Mouse (Mus musculus) intestine, embryonic 14.5 days (tissue): Measurements from ENCODE around the gene Rnf34. TPM values are rescaled to one million over a fixed set of nuclear protein-coding genes. Genes with fewer than 3 reads are reported as not detected.

Experiments used
- ATAC-seq: fragments of 200-750 bp; cut with Nextera tagmentation; replicated peaks from 2 replicates; pipeline ENCODE4 v1.8.0; 2017; ENCODE audit warnings: low read depth, moderate number of reproducible peaks, moderate TSS enrichment, moderate library complexity; ENCODE audit not compliant: low FRiP score, low TSS enrichment
- DNase-seq: peaks from one replicate; pipeline ENCODE4 v3.0.0-alpha.2; 2018; ENCODE audit warnings: low spot score
- H3K27ac ChIP-seq: fragments of 300-500 bp; sonication (generic); 2 replicates; pipeline ENCODE4 v1.5.1; 2014; ENCODE audit warnings: low read depth, mild to moderate bottlenecking, control low read depth
- H3K27me3 ChIP-seq: fragments of 300-500 bp; sonication (generic); replicated peaks from 2 replicates; pipeline ENCODE4 v1.6.1; 2014; ENCODE audit warnings: low read length, control low read depth; ENCODE audit not compliant: control insufficient read depth, insufficient read depth
- H3K36me3 ChIP-seq: fragments of 300-500 bp; sonication (generic); 2 replicates; pipeline ENCODE4 v1.6.1; 2014; ENCODE audit warnings: low read length, control low read depth; ENCODE audit not compliant: control insufficient read depth, insufficient read depth
- H3K4me1 ChIP-seq: fragments of 300-500 bp; sonication (generic); replicated peaks from 2 replicates; pipeline ENCODE4 v1.6.1; 2014; ENCODE audit warnings: low read length, control low read depth, mixed read lengths; ENCODE audit not compliant: control insufficient read depth, insufficient read depth
- H3K4me2 ChIP-seq: fragments of 300-500 bp; sonication (generic); 2 replicates; pipeline ENCODE4 v1.6.1; 2014; ENCODE audit warnings: low read length
- H3K4me3 ChIP-seq: fragments of 300-500 bp; sonication (generic); 2 replicates; pipeline ENCODE4 v1.5.1; 2014; ENCODE audit warnings: low read depth, low read length, control low read depth, mixed read lengths
- H3K9ac ChIP-seq: fragments of 300-500 bp; sonication (generic); 2 replicates; pipeline ENCODE4 v1.6.1; 2014; ENCODE audit warnings: mild to moderate bottlenecking, low read length
- H3K9me3 ChIP-seq: fragments of 300-500 bp; sonication (generic); 2 replicates; pipeline ENCODE4 v1.6.1; 2016; ENCODE audit warnings: low read length, control low read depth; ENCODE audit not compliant: control insufficient read depth
- WGBS: fragments of 180-500 bp; shearing (Covaris S2); extraction: QIAGEN DNeasy Blood & Tissue Kit; methylation state at CpG from one replicate; pipeline ENCODE4 v1.1.7; 2014; 5-methylcytosine and 5-hydroxymethylcytosine counted together
- polyA plus RNA-seq: library from polyadenylated mRNA; unstranded; fragments of >200 nt; fragmentation: Nextera tagmentation; extraction: Ambion mirVana; gene quantifications from 2 replicates; pipeline ENCODE4 v1.2.1, GENCODE M21; 2014

The Rnf34 gene
- polyA plus RNA-seq, 1 experiment from 2014 or later, result 31.8 TPM

DNA sequence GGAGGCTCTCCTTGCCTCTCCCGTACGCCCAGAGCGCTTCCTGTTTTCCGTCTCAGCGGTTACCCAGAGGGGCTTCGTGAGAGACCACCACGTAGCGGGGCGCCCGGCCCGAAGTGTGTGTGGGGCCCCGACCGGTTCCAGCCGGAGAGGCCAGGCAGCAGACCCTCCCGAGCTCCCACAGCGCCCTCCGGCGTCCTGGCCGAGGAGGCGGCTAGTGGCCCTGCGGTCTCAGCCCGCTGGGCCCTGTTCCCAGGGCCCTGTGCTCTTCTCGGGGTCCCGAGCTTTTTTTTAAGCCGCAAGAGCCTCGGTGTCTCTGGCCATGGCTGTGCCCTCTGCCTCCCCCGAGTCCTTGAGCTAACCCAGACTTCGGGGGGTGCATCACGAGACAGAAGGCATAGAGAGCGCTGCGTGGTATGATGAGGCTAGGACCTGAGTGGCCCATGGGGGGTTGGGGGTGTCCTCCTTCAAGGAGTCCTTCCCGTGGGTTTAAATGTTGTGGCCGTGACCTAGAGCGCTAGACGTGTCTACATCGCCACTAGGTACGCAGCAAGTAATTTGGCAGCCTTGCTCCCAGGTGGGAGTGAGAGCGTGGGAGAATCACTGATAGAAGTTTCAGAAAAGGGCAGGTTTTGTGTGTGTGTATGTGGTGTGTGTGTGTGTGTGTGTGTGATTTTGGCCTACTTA, 613 bp downstream of the Rnf34 start:
- H3K9ac ChIP-seq, result peak overlapping the region; percentile 94
- H3K36me3 ChIP-seq, result no peaks in the 10 kb centered on the region
- peak overlapping the region; percentile 92 for H3K4me3 ChIP-seq
- whole genome bisulfite sequencing, result under 1% methylated on average over 34 of the region's 38 CpGs
- H3K27ac ChIP-seq, result peak overlapping the region; percentile 89
- peak overlapping the region; percentile 92 for H3K4me2 ChIP-seq
- ATAC-seq (peak; percentile 82), DNase-seq (no peak)
- H3K27me3 ChIP-seq, result no peaks in the 10 kb centered on the region
- H3K4me1 ChIP-seq, result peaks cover 12% of the 10 kb centered on the region; the same call in 1 of the 2 replicates
- H3K9me3 ChIP-seq, result no peaks in the 10 kb centered on the region

DNA sequence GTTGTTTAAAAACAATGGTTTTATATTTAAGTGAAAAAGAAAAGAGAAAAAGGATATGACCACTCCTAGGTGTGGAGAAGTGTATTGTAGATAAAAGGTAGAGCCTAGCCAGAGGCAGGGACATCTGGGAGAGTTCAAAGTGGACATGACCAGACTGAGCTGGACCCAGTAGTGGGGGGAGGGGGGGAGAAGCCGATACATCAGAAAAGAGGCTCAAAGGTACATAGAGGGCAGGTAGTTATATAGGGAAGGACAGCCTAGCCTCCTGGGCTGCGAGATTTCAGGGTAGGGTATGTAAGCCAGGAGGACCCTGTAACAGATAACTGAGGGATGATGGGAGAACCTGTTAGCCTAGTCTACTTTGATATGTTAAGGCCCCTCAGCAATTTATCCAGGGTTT, 2.8 kb downstream of the Rnf34 start:
- Histone ChIP-seq H3K36me3 (no peaks in the 10 kb centered on the region), H3K9ac (no peak overlapping the region), H3K9me3 (no peaks in the 10 kb centered on the region), H3K4me3 (no peak overlapping the region), H3K27me3 (no peaks in the 10 kb centered on the region), H3K4me2 (no peak overlapping the region), H3K27ac (no peak overlapping the region), H3K4me1 (peaks cover 12% of the 10 kb centered on the region; the same call in 1 of the 2 replicates)
- ATAC-seq (no peak), DNase-seq (no peak)
- 85% methylated on average over 2 of the region's 2 CpGs for WGBS

DNA sequence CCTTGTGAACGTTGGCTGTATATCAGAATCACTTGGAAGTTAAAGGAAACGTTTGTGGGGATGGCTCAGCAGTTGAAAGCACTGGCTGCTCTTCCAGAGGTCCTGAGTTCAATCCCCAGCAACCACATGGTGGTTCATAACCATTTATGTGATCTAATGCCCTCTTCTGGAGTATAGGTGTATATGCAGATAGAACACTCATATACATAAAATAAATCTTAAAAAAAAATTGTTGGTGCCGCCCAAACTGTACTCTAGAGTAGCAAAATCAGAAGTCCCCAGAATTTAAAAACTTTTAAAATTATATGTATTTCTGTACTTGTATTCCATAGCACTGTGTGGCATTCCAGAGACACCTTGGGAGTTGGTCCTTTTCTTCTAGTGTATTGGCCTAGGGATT, 6.0 kb downstream of the Rnf34 start:
- Histone ChIP-seq H3K4me3 (no peak overlapping the region), H3K9ac (no peak overlapping the region), H3K4me2 (no peak overlapping the region), H3K27me3 (no peaks in the 10 kb centered on the region), H3K9me3 (no peaks in the 10 kb centered on the region), H3K4me1 (peaks cover 8% of the 10 kb centered on the region; the same call in 1 of the 2 replicates), H3K27ac (no peak overlapping the region), H3K36me3 (no peaks in the 10 kb centered on the region)
- DNase-seq (no peak), ATAC-seq (no peak)
- WGBS, result 77% methylated on average over 3 of the region's 3 CpGs

DNA sequence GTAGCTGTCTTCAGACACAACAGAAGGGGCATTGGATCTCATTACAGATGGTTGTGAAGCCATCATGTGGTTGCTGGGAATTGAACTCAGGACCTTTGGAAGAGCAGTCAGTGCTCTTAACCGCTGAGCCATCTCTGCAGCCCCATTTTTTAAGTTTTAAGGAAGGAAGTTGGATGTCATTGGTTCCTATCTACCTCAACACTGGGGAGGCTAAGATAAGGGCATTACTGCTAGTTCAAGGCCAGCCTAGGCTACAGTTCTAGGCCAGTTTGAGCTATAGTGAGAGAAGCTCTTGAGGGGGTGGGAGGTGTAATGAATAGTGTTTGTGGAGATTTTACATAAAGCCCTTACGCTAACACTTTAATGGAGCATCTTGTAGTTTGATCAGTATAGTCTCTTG, 13.2 kb downstream of the Rnf34 start:
- H3K4me2 ChIP-seq, result no peak overlapping the region
- no peak overlapping the region for H3K4me3 ChIP-seq
- no peaks in the 10 kb centered on the region for H3K9me3 ChIP-seq
- WGBS, result 92% methylated on average over 2 of the region's 2 CpGs
- no peaks in the 10 kb centered on the region for H3K27me3 ChIP-seq
- peaks cover 55% of the 10 kb centered on the region for H3K36me3 ChIP-seq
- ATAC-seq (no peak), DNase-seq (no peak)
- no peak overlapping the region for H3K9ac ChIP-seq
- H3K27ac ChIP-seq, result no peak overlapping the region
- no peaks in the 10 kb centered on the region for H3K4me1 ChIP-seq

DNA sequence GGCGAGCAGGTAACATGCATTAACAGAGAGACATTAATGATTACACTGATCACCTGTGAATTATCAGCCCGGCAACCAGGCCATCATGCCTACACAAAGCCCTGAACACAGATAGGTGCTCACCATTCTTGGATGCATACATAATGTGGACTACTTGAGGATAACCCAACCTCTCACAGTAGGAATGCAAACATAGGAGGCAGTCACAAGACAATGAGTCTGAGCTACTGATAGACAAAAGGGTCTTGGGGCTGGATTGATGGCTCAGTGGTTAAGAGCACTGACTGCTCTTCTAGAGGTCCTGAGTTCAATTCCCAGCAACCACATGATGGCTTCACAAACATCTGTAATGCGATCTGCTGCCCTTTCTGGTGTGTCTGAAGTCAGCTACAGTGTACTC, 22.8 kb downstream of the Rnf34 start:
- peaks cover 79% of the 10 kb centered on the region for H3K36me3 ChIP-seq
- DNase-seq, result no peak
- no peaks in the 10 kb centered on the region for H3K4me1 ChIP-seq
- no peak overlapping the region for H3K9ac ChIP-seq
- H3K4me3 ChIP-seq, result no peak overlapping the region
- WGBS, result 89% methylated on average over 3 of the region's 3 CpGs
- no peaks in the 10 kb centered on the region for H3K9me3 ChIP-seq
- H3K27me3 ChIP-seq, result no peaks in the 10 kb centered on the region
- no peak overlapping the region for H3K27ac ChIP-seq
- no peak overlapping the region for H3K4me2 ChIP-seq
- no peak for ATAC-seq

DNA sequence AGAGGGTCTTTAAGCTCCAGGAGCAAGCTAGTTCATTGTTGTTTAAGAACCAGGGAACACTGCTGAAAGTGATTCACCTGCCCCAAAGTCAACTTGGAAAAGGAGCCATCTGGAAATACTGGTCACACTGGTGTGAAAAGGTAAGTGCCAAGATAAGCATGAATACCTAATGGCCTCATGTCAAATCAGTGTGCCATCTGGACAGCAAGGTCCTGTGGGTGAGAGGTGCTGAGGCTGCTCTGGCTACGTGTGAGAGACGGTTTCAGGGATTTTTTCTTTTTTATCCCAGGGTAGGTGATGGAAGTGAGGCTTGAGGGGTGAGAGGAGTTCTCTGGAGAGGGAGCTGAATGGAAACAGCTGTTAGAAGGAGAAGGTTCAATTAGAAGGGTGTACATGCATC, 23.7 kb downstream of the Rnf34 start:
- peaks cover 79% of the 10 kb centered on the region for H3K36me3 ChIP-seq
- no peaks in the 10 kb centered on the region for H3K4me1 ChIP-seq
- no peak overlapping the region for H3K4me2 ChIP-seq
- no peak overlapping the region for H3K27ac ChIP-seq
- no peak overlapping the region for H3K4me3 ChIP-seq
- H3K9ac ChIP-seq, result no peak overlapping the region
- H3K27me3 ChIP-seq, result no peaks in the 10 kb centered on the region
- WGBS, result 72% methylated on average over 2 of the region's 2 CpGs
- DNase-seq (no peak), ATAC-seq (no peak)
- H3K9me3 ChIP-seq, result no peaks in the 10 kb centered on the region

DNA sequence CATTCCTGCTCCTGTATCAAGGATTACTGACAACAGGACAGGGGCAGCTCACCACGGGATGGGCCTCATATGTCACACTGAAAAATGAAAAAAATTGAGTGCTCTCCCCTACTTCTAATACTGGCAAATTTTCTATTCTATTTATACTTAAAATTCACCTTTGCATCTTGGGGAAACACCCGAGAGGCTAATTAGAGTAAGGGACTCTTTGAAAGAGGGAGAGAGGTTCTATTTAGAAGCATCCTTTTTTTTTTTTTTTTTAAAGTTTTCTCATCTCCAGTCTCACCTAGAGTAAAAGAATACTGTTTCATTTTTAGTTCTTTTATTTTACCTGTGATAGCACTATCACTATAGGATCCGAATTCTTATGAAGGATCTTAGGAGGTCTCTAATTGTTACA, 24.5 kb downstream of the Rnf34 start:
- 89% methylated on average over 3 of the region's 3 CpGs for WGBS
- H3K27ac ChIP-seq, result no peak overlapping the region
- DNase-seq, result no peak
- no peak overlapping the region for H3K4me2 ChIP-seq
- no peak overlapping the region for H3K9ac ChIP-seq
- no peak overlapping the region for H3K4me3 ChIP-seq
- no peaks in the 10 kb centered on the region for H3K9me3 ChIP-seq
- peaks cover 80% of the 10 kb centered on the region for H3K36me3 ChIP-seq
- H3K27me3 ChIP-seq, result no peaks in the 10 kb centered on the region
- ATAC-seq, result no peak
- H3K4me1 ChIP-seq, result no peaks in the 10 kb centered on the region

DNA sequence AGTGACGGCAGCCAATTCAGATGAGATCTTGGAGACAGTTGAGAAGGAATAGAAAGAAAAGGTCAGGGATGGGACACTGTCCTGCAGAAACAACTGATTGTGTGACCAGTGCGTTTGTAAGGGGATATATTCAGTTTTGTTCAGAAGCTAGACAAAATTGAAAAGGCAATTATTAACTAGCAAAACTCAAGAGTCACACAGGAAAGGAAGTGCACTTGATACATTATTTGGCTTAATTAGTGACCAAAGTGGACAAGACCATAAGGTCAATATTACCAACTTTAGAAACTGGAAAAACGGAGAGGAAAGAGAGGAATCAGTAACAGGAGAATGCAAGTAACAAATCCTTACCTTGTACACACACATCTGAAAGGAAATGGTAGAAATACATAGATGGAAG, 26.8 kb downstream of the Rnf34 start:
- 69% methylated on average over 3 of the region's 3 CpGs for WGBS
- Histone ChIP-seq H3K4me3 (no peak overlapping the region), H3K9me3 (no peaks in the 10 kb centered on the region), H3K4me2 (no peak overlapping the region), H3K9ac (no peak overlapping the region), H3K27me3 (no peaks in the 10 kb centered on the region), H3K27ac (no peak overlapping the region), H3K4me1 (no peaks in the 10 kb centered on the region), H3K36me3 (peaks cover 85% of the 10 kb centered on the region)
- ATAC-seq (no peak), DNase-seq (no peak)

DNA sequence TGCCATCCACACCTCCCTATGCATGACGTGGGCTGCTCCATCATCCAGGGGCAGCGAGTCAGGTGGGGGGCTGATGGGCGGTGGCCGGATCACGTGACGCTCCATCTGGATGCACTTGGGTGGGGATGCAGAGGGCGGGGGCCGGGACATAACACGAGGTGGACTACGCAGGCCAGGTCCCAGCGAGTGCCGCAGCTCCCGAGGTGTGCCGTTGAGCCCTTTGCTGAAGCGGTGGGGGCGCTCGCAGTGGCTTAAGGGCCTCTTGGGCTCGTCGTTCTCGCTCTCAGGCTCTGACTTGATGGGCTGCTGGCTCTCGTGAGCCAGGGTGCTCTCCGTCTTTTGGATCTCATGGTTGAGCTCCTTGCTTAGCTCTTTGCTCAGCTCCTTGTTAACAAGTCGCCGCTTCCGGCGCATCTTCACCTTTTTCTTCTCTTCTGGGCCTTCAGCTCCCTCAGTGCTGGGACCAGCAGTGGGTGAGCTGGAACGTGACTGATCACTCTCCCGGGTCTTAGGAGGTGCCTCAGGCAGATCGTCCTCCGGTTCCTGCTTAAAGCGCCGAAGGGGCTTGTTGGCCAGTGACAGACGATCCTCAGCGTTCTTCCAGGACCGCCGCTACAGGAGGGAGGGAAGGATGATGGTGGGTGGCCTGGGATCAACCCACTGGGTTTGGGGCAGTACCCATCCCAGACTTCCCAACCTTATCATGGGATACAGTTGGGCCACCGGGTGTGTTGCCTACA, 30.6 kb downstream of the Rnf34 start:
- H3K9me3 ChIP-seq, result no peaks in the 10 kb centered on the region
- H3K4me2 ChIP-seq, result no peak overlapping the region
- no peaks in the 10 kb centered on the region for H3K27me3 ChIP-seq
- no peak overlapping the region for H3K9ac ChIP-seq
- H3K4me1 ChIP-seq, result no peaks in the 10 kb centered on the region
- peaks cover 66% of the 10 kb centered on the region for H3K36me3 ChIP-seq
- ATAC-seq (no peak), DNase-seq (no peak)
- no peak overlapping the region for H3K4me3 ChIP-seq
- WGBS, result 93% methylated on average over 37 of the region's 37 CpGs
- no peak overlapping the region for H3K27ac ChIP-seq
